Mouse (Mus musculus): ENCODE data around the gene Rbak. TPM values are rescaled to one million over a fixed set of nuclear protein-coding genes. Genes with fewer than 3 reads are reported as not detected.

Gene Rbak
- polyA plus RNA-seq, 1 experiment from 2014 or later: 1.5 TPM

DNA sequence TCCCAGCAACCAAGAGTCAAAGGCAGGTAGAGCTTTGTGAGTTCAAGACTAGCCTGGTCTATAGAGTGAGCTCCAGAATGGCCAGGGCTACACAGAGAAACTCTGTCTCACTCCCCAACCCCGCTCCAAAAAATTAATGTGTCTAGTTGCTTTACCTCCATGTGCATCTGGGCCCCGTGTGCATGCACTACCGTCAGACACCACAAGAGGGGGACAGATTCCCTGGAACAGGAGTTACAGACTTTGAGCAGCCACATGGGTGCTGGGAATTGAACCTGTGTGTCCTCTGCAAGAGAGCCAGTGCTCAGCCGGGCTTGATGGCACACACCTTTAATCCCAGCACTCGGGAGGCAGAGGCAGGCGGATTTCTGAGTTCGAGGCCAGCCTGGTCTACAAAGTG, 50.2 kb downstream of the Rbak start:
- no peaks in the 10 kb centered on the region for H3K4me1 ChIP-seq (ENCODE audit: insufficient read depth)
- no peaks in the 10 kb centered on the region for H3K27me3 ChIP-seq (ENCODE audit: insufficient read depth, low read length)
- no peak overlapping the region for H3K9ac ChIP-seq (replicated peaks)
- WGBS (ENCODE audit: insufficient replicate concordance): 81% methylated on average over 7 of the region's 7 CpGs
- DNase-seq (peak; percentile 55), ATAC-seq (no peak)
- TF ChIP-seq CTCF (IDR thresholded peaks at IDR 0.05; ENCODE audit: low read depth) (peak; percentile 70), EP300 (IDR thresholded peaks at IDR 0.05; ENCODE audit: low read depth) (no peak)
- H3K27ac ChIP-seq (ENCODE audit: low read depth): no peak overlapping the region
- H3K36me3 ChIP-seq (replicated peaks; ENCODE audit: insufficient read depth, low read length): no peaks in the 10 kb centered on the region
- no peaks in the 10 kb centered on the region for H3K9me3 ChIP-seq (ENCODE audit: low read length)
- H3K4me3 ChIP-seq (ENCODE audit: low read depth, low read length): no peak overlapping the region
- H3K4me2 ChIP-seq (ENCODE audit: low read depth, low read length): no peak overlapping the region

GRCm38 (mm10) chr5:143129101-143129500, 51.5 kb downstream of the Rbak start:
- ATAC-seq (no peak), DNase-seq (no peak)
- Histone ChIP-seq H3K27me3 (ENCODE audit: insufficient read depth, low read length) (no peaks in the 10 kb centered on the region), H3K4me2 (ENCODE audit: low read depth, low read length) (no peak overlapping the region), H3K4me1 (ENCODE audit: insufficient read depth) (no peaks in the 10 kb centered on the region), H3K9ac (replicated peaks) (no peak overlapping the region), H3K4me3 (ENCODE audit: low read depth, low read length) (no peak overlapping the region), H3K27ac (ENCODE audit: low read depth) (no peak overlapping the region), H3K36me3 (replicated peaks; ENCODE audit: insufficient read depth, low read length) (no peaks in the 10 kb centered on the region), H3K9me3 (ENCODE audit: low read length) (no peaks in the 10 kb centered on the region)
- TF ChIP-seq CTCF (IDR thresholded peaks at IDR 0.05; ENCODE audit: low read depth) (no peak), EP300 (IDR thresholded peaks at IDR 0.05; ENCODE audit: low read depth) (no peak)
- WGBS (ENCODE audit: insufficient replicate concordance): 85% methylated on average over 16 of the region's 16 CpGs

GRCm38 (mm10) chr5:143127837-143128236, 52.7 kb downstream of the Rbak start:
- TF ChIP-seq EP300 (IDR thresholded peaks at IDR 0.05; ENCODE audit: low read depth): no peak
- no peak for TF ChIP-seq CTCF (IDR thresholded peaks at IDR 0.05; ENCODE audit: low read depth)
- ATAC-seq (no peak), DNase-seq (no peak)
- Histone ChIP-seq H3K27ac (ENCODE audit: low read depth) (no peak overlapping the region), H3K4me2 (ENCODE audit: low read depth, low read length) (no peak overlapping the region), H3K9me3 (ENCODE audit: low read length) (no peaks in the 10 kb centered on the region), H3K4me1 (ENCODE audit: insufficient read depth) (no peaks in the 10 kb centered on the region), H3K27me3 (ENCODE audit: insufficient read depth, low read length) (no peaks in the 10 kb centered on the region), H3K9ac (replicated peaks) (no peak overlapping the region), H3K36me3 (replicated peaks; ENCODE audit: insufficient read depth, low read length) (no peaks in the 10 kb centered on the region), H3K4me3 (ENCODE audit: low read depth, low read length) (no peak overlapping the region)
- 72% methylated on average over 8 of the region's 8 CpGs for WGBS (ENCODE audit: insufficient replicate concordance)

DNA sequence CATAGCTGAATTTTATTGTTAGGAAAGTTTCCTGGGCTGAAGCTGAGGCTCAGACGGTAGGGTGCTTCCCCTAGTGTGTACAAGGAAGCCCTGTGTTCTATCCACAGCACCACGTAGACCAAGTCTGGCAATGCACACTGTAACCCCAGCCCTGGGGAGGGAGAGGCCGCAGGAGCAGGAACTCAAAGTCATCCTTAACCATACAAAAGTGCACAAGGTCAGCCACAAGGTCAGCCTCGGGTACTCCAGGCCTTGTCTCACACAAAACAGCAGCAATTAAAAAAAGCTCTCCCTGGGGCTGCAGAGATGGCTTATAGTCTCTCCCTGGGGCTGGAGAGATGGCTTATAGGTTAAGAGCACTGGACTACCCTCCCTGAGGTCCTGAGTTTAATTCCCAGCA, 53.7 kb downstream of the Rbak start:
- Histone ChIP-seq H3K4me3 (ENCODE audit: low read depth, low read length) (no peak overlapping the region), H3K4me2 (ENCODE audit: low read depth, low read length) (no peak overlapping the region), H3K27me3 (ENCODE audit: insufficient read depth, low read length) (no peaks in the 10 kb centered on the region), H3K9me3 (ENCODE audit: low read length) (no peaks in the 10 kb centered on the region), H3K36me3 (replicated peaks; ENCODE audit: insufficient read depth, low read length) (no peaks in the 10 kb centered on the region), H3K4me1 (ENCODE audit: insufficient read depth) (no peaks in the 10 kb centered on the region), H3K27ac (ENCODE audit: low read depth) (no peak overlapping the region), H3K9ac (replicated peaks) (no peak overlapping the region)
- no peak for TF ChIP-seq EP300 (IDR thresholded peaks at IDR 0.05; ENCODE audit: low read depth)
- no peak for TF ChIP-seq CTCF (IDR thresholded peaks at IDR 0.05; ENCODE audit: low read depth)
- ATAC-seq: no peak
- DNase-seq: no peak
- 62% methylated on average over 4 of the region's 4 CpGs for WGBS (ENCODE audit: insufficient replicate concordance)

DNA sequence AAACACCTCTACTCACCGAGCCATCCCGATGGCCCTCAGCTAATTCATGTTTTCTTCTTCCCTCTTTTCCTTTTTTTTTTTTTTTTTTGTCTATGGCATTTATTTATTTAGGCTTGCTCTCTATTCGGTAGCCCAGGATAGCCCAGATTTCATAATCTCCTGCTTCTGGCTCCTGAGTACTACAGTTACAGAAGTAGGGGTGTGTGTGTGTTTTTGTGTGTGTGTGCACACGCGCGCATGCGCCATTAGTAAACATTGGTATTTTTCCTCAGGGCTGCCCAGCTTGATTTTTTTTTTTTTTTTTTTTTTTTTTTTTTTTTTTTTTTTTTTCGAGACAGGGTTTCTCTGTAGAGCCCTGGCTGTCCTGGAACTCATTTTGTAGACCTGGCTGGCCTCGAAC, 54.5 kb downstream of the Rbak start:
- Histone ChIP-seq H3K4me1 (ENCODE audit: insufficient read depth) (no peaks in the 10 kb centered on the region), H3K4me2 (ENCODE audit: low read depth, low read length) (no peak overlapping the region), H3K27ac (ENCODE audit: low read depth) (no peak overlapping the region), H3K27me3 (ENCODE audit: insufficient read depth, low read length) (no peaks in the 10 kb centered on the region), H3K4me3 (ENCODE audit: low read depth, low read length) (no peak overlapping the region), H3K9ac (replicated peaks) (no peak overlapping the region), H3K9me3 (ENCODE audit: low read length) (no peaks in the 10 kb centered on the region), H3K36me3 (replicated peaks; ENCODE audit: insufficient read depth, low read length) (no peaks in the 10 kb centered on the region)
- no peak for DNase-seq
- ATAC-seq: no peak
- 82% methylated on average over 9 of the region's 9 CpGs for WGBS (ENCODE audit: insufficient replicate concordance)
- TF ChIP-seq EP300 (IDR thresholded peaks at IDR 0.05; ENCODE audit: low read depth): no peak

- Histone ChIP-seq H3K4me1 (ENCODE audit: insufficient read depth) (no peaks in the 10 kb centered on the region), H3K4me3 (ENCODE audit: low read depth, low read length) (no peak overlapping the region), H3K9me3 (ENCODE audit: low read length) (no peaks in the 10 kb centered on the region), H3K36me3 (replicated peaks; ENCODE audit: insufficient read depth, low read length) (no peaks in the 10 kb centered on the region), H3K4me2 (ENCODE audit: low read depth, low read length) (no peak overlapping the region), H3K27ac (ENCODE audit: low read depth) (no peak overlapping the region), H3K27me3 (ENCODE audit: insufficient read depth, low read length) (no peaks in the 10 kb centered on the region), H3K9ac (replicated peaks) (no peak overlapping the region)
- no peak for ATAC-seq
- WGBS (ENCODE audit: insufficient replicate concordance): 69% methylated on average over 7 of the region's 7 CpGs
- DNase-seq: no peak
- TF ChIP-seq EP300 (IDR thresholded peaks at IDR 0.05; ENCODE audit: low read depth) (no peak), CTCF (IDR thresholded peaks at IDR 0.05; ENCODE audit: low read depth) (no peak)
These were observed 55.0 kb downstream of the Rbak start for GRCm38 (mm10) chr5:143125601-143126000.

DNA sequence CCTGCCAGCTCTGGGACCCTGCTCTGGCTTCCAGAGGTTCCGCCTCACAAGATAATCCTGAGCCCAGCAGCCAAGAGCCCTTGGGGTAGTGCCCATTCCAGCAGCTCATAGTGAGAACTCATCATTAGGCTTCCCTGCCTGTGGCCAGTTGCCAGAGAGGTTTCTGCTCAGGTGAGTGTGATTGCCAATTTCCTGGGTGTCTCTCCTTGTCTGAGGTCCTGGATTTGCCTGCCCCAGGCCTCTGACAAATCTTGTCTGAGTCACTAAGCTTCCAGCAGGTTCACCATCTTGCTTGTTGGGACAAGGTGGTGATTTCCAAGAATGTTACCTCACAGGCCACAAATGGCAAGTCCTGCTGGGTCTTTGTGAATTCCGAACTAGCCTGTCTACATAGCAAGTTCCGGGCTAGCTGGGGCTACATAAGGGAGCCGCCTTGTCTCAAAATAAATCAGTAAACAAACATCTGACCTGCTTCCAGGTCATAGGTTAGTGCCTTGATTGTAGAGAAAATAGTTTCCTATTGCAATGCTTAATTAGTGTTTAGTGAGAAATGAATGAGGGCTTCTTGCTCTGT, 55.7 kb downstream of the Rbak start:
- ATAC-seq: no peak
- 82% methylated on average over 4 of the region's 4 CpGs for WGBS (ENCODE audit: insufficient replicate concordance)
- H3K9ac ChIP-seq (replicated peaks): no peak overlapping the region
- H3K27me3 ChIP-seq (ENCODE audit: insufficient read depth, low read length): no peaks in the 10 kb centered on the region
- H3K4me3 ChIP-seq (ENCODE audit: low read depth, low read length): no peak overlapping the region
- no peaks in the 10 kb centered on the region for H3K36me3 ChIP-seq (replicated peaks; ENCODE audit: insufficient read depth, low read length)
- H3K4me2 ChIP-seq (ENCODE audit: low read depth, low read length): no peak overlapping the region
- H3K27ac ChIP-seq (ENCODE audit: low read depth): no peak overlapping the region
- no peak for DNase-seq
- TF ChIP-seq EP300 (IDR thresholded peaks at IDR 0.05; ENCODE audit: low read depth) (no peak), CTCF (IDR thresholded peaks at IDR 0.05; ENCODE audit: low read depth) (no peak)
- H3K9me3 ChIP-seq (ENCODE audit: low read length): no peaks in the 10 kb centered on the region
- H3K4me1 ChIP-seq (ENCODE audit: insufficient read depth): no peaks in the 10 kb centered on the region

Data from liver, postnatal 0 days (tissue).